Mouse (Mus musculus): ENCODE results near the gene Edrf1. TPM values are rescaled to one million over a fixed set of nuclear protein-coding genes. Genes with fewer than 3 reads are reported as not detected.

The Edrf1 gene
- polyA plus RNA-seq, 1 experiment from 2014 or later = 4.5 TPM

- peak; percentile 29 for DNase-seq
- no peak for ATAC-seq
- H3K36me3 ChIP-seq (replicated peaks; ENCODE audit: insufficient read depth, low read length) = peaks cover 36% of the 10 kb centered on the region
- H3K9ac ChIP-seq (replicated peaks) = peak overlapping the region; percentile 97
- H3K27ac ChIP-seq (ENCODE audit: low read depth) = peak overlapping the region; percentile 95
- no peak for TF ChIP-seq CTCF (IDR thresholded peaks at IDR 0.05; ENCODE audit: low read depth)
- TF ChIP-seq EP300 (IDR thresholded peaks at IDR 0.05; ENCODE audit: low read depth) = no peak
- peaks cover 14% of the 10 kb centered on the region for H3K4me1 ChIP-seq (ENCODE audit: insufficient read depth)
- no peaks in the 10 kb centered on the region for H3K9me3 ChIP-seq (ENCODE audit: low read length)
- 5% methylated on average over 13 of the region's 13 CpGs for WGBS (ENCODE audit: insufficient replicate concordance)
- no peaks in the 10 kb centered on the region for H3K27me3 ChIP-seq (ENCODE audit: insufficient read depth, low read length)
- H3K4me3 ChIP-seq (ENCODE audit: low read depth, low read length) = peak overlapping the region; percentile 97
- peak overlapping the region; percentile 87 for H3K4me2 ChIP-seq (ENCODE audit: low read depth, low read length)
Observed at GRCm38 (mm10) chr7:133638306-133638705, 963 bp downstream of the Edrf1 start.

GRCm38 (mm10) chr7:133638821-133639220 is 1.5 kb downstream of the Edrf1 start:
- Histone ChIP-seq H3K9me3 (ENCODE audit: low read length) (no peaks in the 10 kb centered on the region), H3K9ac (replicated peaks) (peak overlapping the region; percentile 97; the same call in 1 of the 2 replicates), H3K27ac (ENCODE audit: low read depth) (no peak overlapping the region), H3K4me2 (ENCODE audit: low read depth, low read length) (peak overlapping the region; percentile 87), H3K4me1 (ENCODE audit: insufficient read depth) (peaks cover 14% of the 10 kb centered on the region), H3K36me3 (replicated peaks; ENCODE audit: insufficient read depth, low read length) (peaks cover 40% of the 10 kb centered on the region), H3K27me3 (ENCODE audit: insufficient read depth, low read length) (no peaks in the 10 kb centered on the region), H3K4me3 (ENCODE audit: low read depth, low read length) (peak overlapping the region; percentile 97)
- DNase-seq (no peak), ATAC-seq (no peak)
- 85% methylated on average over 13 of the region's 13 CpGs for WGBS (ENCODE audit: insufficient replicate concordance)
- TF ChIP-seq EP300 (IDR thresholded peaks at IDR 0.05; ENCODE audit: low read depth) = no peak
- no peak for TF ChIP-seq CTCF (IDR thresholded peaks at IDR 0.05; ENCODE audit: low read depth)

GRCm38 (mm10) chr7:133645716-133646115 is 8.4 kb downstream of the Edrf1 start:
- no peak overlapping the region for H3K4me3 ChIP-seq (ENCODE audit: low read depth, low read length)
- no peaks in the 10 kb centered on the region for H3K27me3 ChIP-seq (ENCODE audit: insufficient read depth, low read length)
- no peak for DNase-seq
- TF ChIP-seq EP300 (IDR thresholded peaks at IDR 0.05; ENCODE audit: low read depth) (no peak), CTCF (IDR thresholded peaks at IDR 0.05; ENCODE audit: low read depth) (no peak)
- no peak overlapping the region for H3K9ac ChIP-seq (replicated peaks)
- no peak for ATAC-seq
- peaks cover 79% of the 10 kb centered on the region for H3K36me3 ChIP-seq (replicated peaks; ENCODE audit: insufficient read depth, low read length)
- WGBS (ENCODE audit: insufficient replicate concordance) = 87% methylated on average over 6 of the region's 6 CpGs
- H3K4me2 ChIP-seq (ENCODE audit: low read depth, low read length) = no peak overlapping the region
- H3K9me3 ChIP-seq (ENCODE audit: low read length) = no peaks in the 10 kb centered on the region
- no peaks in the 10 kb centered on the region for H3K4me1 ChIP-seq (ENCODE audit: insufficient read depth)
- no peak overlapping the region for H3K27ac ChIP-seq (ENCODE audit: low read depth)

- TF ChIP-seq EP300 (IDR thresholded peaks at IDR 0.05; ENCODE audit: low read depth) (no peak), CTCF (IDR thresholded peaks at IDR 0.05; ENCODE audit: low read depth) (no peak)
- H3K36me3 ChIP-seq (replicated peaks; ENCODE audit: insufficient read depth, low read length) = peaks cover 85% of the 10 kb centered on the region
Observed at GRCm38 (mm10) chr7:133662467-133662866, 25.1 kb downstream of the Edrf1 start.

GRCm38 (mm10) chr7:133669071-133669470 is 31.7 kb downstream of the Edrf1 start:
- Histone ChIP-seq H3K4me3 (ENCODE audit: low read depth, low read length) (no peak overlapping the region), H3K9me3 (ENCODE audit: low read length) (no peaks in the 10 kb centered on the region), H3K9ac (replicated peaks) (no peak overlapping the region), H3K4me2 (ENCODE audit: low read depth, low read length) (no peak overlapping the region), H3K36me3 (replicated peaks; ENCODE audit: insufficient read depth, low read length) (peaks cover 62% of the 10 kb centered on the region), H3K27me3 (ENCODE audit: insufficient read depth, low read length) (no peaks in the 10 kb centered on the region), H3K27ac (ENCODE audit: low read depth) (no peak overlapping the region), H3K4me1 (ENCODE audit: insufficient read depth) (no peaks in the 10 kb centered on the region)
- TF ChIP-seq EP300 (IDR thresholded peaks at IDR 0.05; ENCODE audit: low read depth) (no peak), CTCF (IDR thresholded peaks at IDR 0.05; ENCODE audit: low read depth) (peak; percentile 66)
- ATAC-seq (no peak), DNase-seq (no peak)
- WGBS (ENCODE audit: insufficient replicate concordance) = 85% methylated on average over 1 of the region's 1 CpGs

More at GRCm38 (mm10) chr7:133662467-133662866, 25.1 kb downstream of the Edrf1 start:
- no peak overlapping the region for H3K27ac ChIP-seq (ENCODE audit: low read depth)
- no peaks in the 10 kb centered on the region for H3K4me1 ChIP-seq (ENCODE audit: insufficient read depth)
- H3K9me3 ChIP-seq (ENCODE audit: low read length) = no peaks in the 10 kb centered on the region
- ATAC-seq (no peak), DNase-seq (no peak)
- H3K4me3 ChIP-seq (ENCODE audit: low read depth, low read length) = no peak overlapping the region
- no peak overlapping the region for H3K9ac ChIP-seq (replicated peaks)
- no peak overlapping the region for H3K4me2 ChIP-seq (ENCODE audit: low read depth, low read length)
- H3K27me3 ChIP-seq (ENCODE audit: insufficient read depth, low read length) = no peaks in the 10 kb centered on the region
- WGBS (ENCODE audit: insufficient replicate concordance) = 88% methylated on average over 1 of the region's 1 CpGs

- no peaks in the 10 kb centered on the region for H3K27me3 ChIP-seq (ENCODE audit: insufficient read depth, low read length)
- TF ChIP-seq CTCF (IDR thresholded peaks at IDR 0.05; ENCODE audit: low read depth) = no peak
- TF ChIP-seq EP300 (IDR thresholded peaks at IDR 0.05; ENCODE audit: low read depth) = no peak
- H3K4me1 ChIP-seq (ENCODE audit: insufficient read depth) = no peaks in the 10 kb centered on the region
- no peaks in the 10 kb centered on the region for H3K9me3 ChIP-seq (ENCODE audit: low read length)
- no peak overlapping the region for H3K4me2 ChIP-seq (ENCODE audit: low read depth, low read length)
- WGBS (ENCODE audit: insufficient replicate concordance) = 80% methylated on average over 9 of the region's 9 CpGs
- peaks cover 57% of the 10 kb centered on the region for H3K36me3 ChIP-seq (replicated peaks; ENCODE audit: insufficient read depth, low read length)
- DNase-seq = no peak
- H3K4me3 ChIP-seq (ENCODE audit: low read depth, low read length) = no peak overlapping the region
- no peak for ATAC-seq
- H3K27ac ChIP-seq (ENCODE audit: low read depth) = no peak overlapping the region
- no peak overlapping the region for H3K9ac ChIP-seq (replicated peaks)
Observed at GRCm38 (mm10) chr7:133669946-133670345, 32.6 kb downstream of the Edrf1 start.

- Histone ChIP-seq H3K36me3 (replicated peaks; ENCODE audit: insufficient read depth, low read length) (peaks cover 48% of the 10 kb centered on the region), H3K27me3 (ENCODE audit: insufficient read depth, low read length) (no peaks in the 10 kb centered on the region), H3K4me3 (ENCODE audit: low read depth, low read length) (no peak overlapping the region), H3K4me2 (ENCODE audit: low read depth, low read length) (no peak overlapping the region), H3K9ac (replicated peaks) (no peak overlapping the region), H3K4me1 (ENCODE audit: insufficient read depth) (no peaks in the 10 kb centered on the region), H3K9me3 (ENCODE audit: low read length) (no peaks in the 10 kb centered on the region), H3K27ac (ENCODE audit: low read depth) (no peak overlapping the region)
- ATAC-seq (no peak), DNase-seq (no peak)
- TF ChIP-seq EP300 (IDR thresholded peaks at IDR 0.05; ENCODE audit: low read depth) (no peak), CTCF (IDR thresholded peaks at IDR 0.05; ENCODE audit: low read depth) (no peak)
- WGBS (ENCODE audit: insufficient replicate concordance) = 57% methylated on average over 3 of the region's 3 CpGs
Observed at GRCm38 (mm10) chr7:133670846-133671245, 33.5 kb downstream of the Edrf1 start.

All from liver, postnatal 0 days (tissue).